Mouse (Mus musculus): ENCODE results near the gene Cryab.
A peak's percentile ranks its signal among the peaks of the same experiment; 100 is the strongest.

GRCm38 (mm10) chr9:50734989-50735388, 16.1 kb upstream of the Cryab start:
- TF ChIP-seq POLR2A (IDR thresholded peaks at IDR 0.05; ENCODE audit: extremely low read depth, insufficient read depth, low read length) (no peak), CTCF (IDR thresholded peaks at IDR 0.05; ENCODE audit: extremely low read depth, insufficient read depth, low read length) (peak; percentile 79)
